Mouse (Mus musculus) ES-Bruce4 (cell line): ENCODE measurements at regions not wholly inside any gene's neighbourhood (a gene's known extent, or its start where the extent isn't known, plus 50 kb on each side); places are given as distances from the start of the nearest gene placed in this dataset.

Source experiments
- CTCF ChIP-seq: IDR thresholded peaks from one replicate; pipeline ENCODE4 v1.8.1; 2011; ENCODE audit warnings: low read depth, low read length
- EP300 ChIP-seq: IDR thresholded peaks from 2 replicates; pipeline ENCODE4 v1.6.1; 2011; ENCODE audit warnings: low read depth, low read length; ENCODE audit not compliant: insufficient read depth
- POLR2A ChIP-seq: IDR thresholded peaks from one replicate; pipeline ENCODE4 v1.8.1; 2011; ENCODE audit warnings: low read length; ENCODE audit not compliant: insufficient read depth

DNA sequence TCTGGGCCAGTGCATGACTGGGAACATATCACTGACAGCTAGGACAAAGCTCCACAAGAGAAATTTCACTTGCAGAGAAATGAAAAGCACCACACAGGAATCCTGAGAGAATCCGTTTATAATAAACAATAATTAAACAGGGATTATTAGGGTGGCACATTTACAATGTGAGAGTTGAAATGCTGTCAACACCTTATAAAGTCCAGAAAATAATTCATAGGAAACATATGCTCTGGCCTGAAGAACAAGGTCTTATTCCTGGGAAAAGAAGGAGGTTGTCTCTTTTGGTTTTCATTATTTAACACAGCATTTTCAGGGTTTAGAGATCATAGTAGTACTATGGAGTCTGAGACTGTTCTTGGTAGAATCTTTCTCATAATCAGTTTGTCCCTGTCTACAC, 377.8 kb upstream of the Slc10a2 start:
- TF ChIP-seq CTCF = no peak
- TF ChIP-seq EP300 = no peak
- TF ChIP-seq POLR2A = no peak
